Mouse (Mus musculus) heart, embryonic 15.5 days (tissue): ENCODE measurements at regions not wholly inside any gene's neighbourhood (a gene's known extent, or its start where the extent isn't known, plus 50 kb on each side); places are given as distances from the start of the nearest gene placed in this dataset.
A peak's percentile ranks its signal among the peaks of the same experiment; 100 is the strongest.

Experiments
- ATAC-seq: fragments of 200-750 bp; cut with Nextera tagmentation; replicated peaks from 2 replicates; pipeline ENCODE4 v1.8.0; 2017; ENCODE audit warnings: low read depth, moderate TSS enrichment; ENCODE audit not compliant: insufficient number of reproducible peaks, insufficient read depth, low FRiP score
- H3K27ac ChIP-seq: fragments of 300-500 bp; sonication (generic); 2 replicates; pipeline ENCODE4 v1.5.1; 2015; ENCODE audit warnings: mild to moderate bottlenecking, inconsistent platforms
- H3K27me3 ChIP-seq: fragments of 300-500 bp; sonication (generic); 2 replicates; pipeline ENCODE4 v1.6.1; 2015; ENCODE audit warnings: inconsistent platforms
- H3K36me3 ChIP-seq: fragments of 300-500 bp; sonication (generic); 2 replicates; pipeline ENCODE4 v1.6.1; 2015; ENCODE audit warnings: mild to moderate bottlenecking, inconsistent platforms
- H3K4me1 ChIP-seq: fragments of 300-500 bp; sonication (generic); replicated peaks from 2 replicates; pipeline ENCODE4 v1.6.1; 2015; ENCODE audit warnings: inconsistent platforms
- H3K4me2 ChIP-seq: fragments of 300-500 bp; sonication (generic); 2 replicates; pipeline ENCODE4 v1.6.1; 2015; ENCODE audit warnings: inconsistent platforms, mild to moderate bottlenecking, moderate library complexity
- H3K4me3 ChIP-seq: fragments of 300-500 bp; sonication (generic); 2 replicates; pipeline ENCODE4 v1.5.1; 2015; ENCODE audit warnings: mild to moderate bottlenecking, inconsistent platforms
- H3K9ac ChIP-seq: fragments of 300-500 bp; sonication (generic); 2 replicates; pipeline ENCODE4 v1.6.1; 2015; ENCODE audit warnings: mild to moderate bottlenecking, inconsistent platforms
- H3K9me3 ChIP-seq: fragments of 300-500 bp; sonication (generic); replicated peaks from 2 replicates; pipeline ENCODE4 v1.6.1; 2016; ENCODE audit warnings: inconsistent platforms
- WGBS: fragments of 180-500 bp; shearing (Covaris S2); methylation state at CpG from one replicate; pipeline ENCODE4 v1.1.7; 2015; ENCODE audit warnings: mixed read lengths; 5-methylcytosine and 5-hydroxymethylcytosine counted together

GRCm38 (mm10) chr10:9569277-9569676 lies 105.7 kb downstream of the Samd5 start:
- Histone ChIP-seq H3K4me1 (no peaks in the 10 kb centered on the region), H3K4me2 (no peak overlapping the region), H3K9ac (no peak overlapping the region), H3K36me3 (no peaks in the 10 kb centered on the region), H3K9me3 (no peaks in the 10 kb centered on the region), H3K27me3 (no peaks in the 10 kb centered on the region), H3K4me3 (no peak overlapping the region), H3K27ac (no peak overlapping the region)
- 72% methylated on average over 4 of the region's 4 CpGs for WGBS
- ATAC-seq, result no peak

- WGBS, result 59% methylated on average over 4 of the region's 4 CpGs
- ATAC-seq, result no peak
- H3K4me3 ChIP-seq, result no peak overlapping the region
- no peak overlapping the region for H3K27ac ChIP-seq
- no peak overlapping the region for H3K9ac ChIP-seq
- no peaks in the 10 kb centered on the region for H3K9me3 ChIP-seq
- no peaks in the 10 kb centered on the region for H3K4me1 ChIP-seq
- H3K4me2 ChIP-seq, result no peak overlapping the region
- no peaks in the 10 kb centered on the region for H3K27me3 ChIP-seq
- no peaks in the 10 kb centered on the region for H3K36me3 ChIP-seq
Observed at GRCm38 (mm10) chr10:9557517-9558065, 117.4 kb downstream of the Samd5 start.

- Histone ChIP-seq H3K4me1 (no peaks in the 10 kb centered on the region), H3K36me3 (no peaks in the 10 kb centered on the region), H3K4me2 (no peak overlapping the region), H3K27me3 (no peaks in the 10 kb centered on the region), H3K9me3 (no peaks in the 10 kb centered on the region), H3K4me3 (no peak overlapping the region), H3K27ac (no peak overlapping the region), H3K9ac (no peak overlapping the region)
- no peak for ATAC-seq
- 29% methylated on average over 1 of the region's 1 CpGs for WGBS
Observed at GRCm38 (mm10) chr10:9557092-9557491, 117.9 kb downstream of the Samd5 start.

GRCm38 (mm10) chr10:9553946-9554345 lies 121.1 kb downstream of the Samd5 start:
- H3K4me3 ChIP-seq, result no peak overlapping the region
- no peak for ATAC-seq

GRCm38 (mm10) chr10:9549913-9550709 lies 124.9 kb downstream of the Samd5 start:
- 34% methylated on average over 10 of the region's 10 CpGs for WGBS
- Histone ChIP-seq H3K9me3 (no peaks in the 10 kb centered on the region), H3K4me2 (peak overlapping the region; percentile 29), H3K27ac (peak overlapping the region; percentile 65), H3K4me3 (no peak overlapping the region), H3K4me1 (no peaks in the 10 kb centered on the region), H3K36me3 (no peaks in the 10 kb centered on the region), H3K9ac (no peak overlapping the region), H3K27me3 (no peaks in the 10 kb centered on the region)
- 0 out of 2 replicates have a peak, but pooled peaks have one; percentile 50 for ATAC-seq

More at GRCm38 (mm10) chr10:9553946-9554345, 121.1 kb downstream of the Samd5 start:
- Histone ChIP-seq H3K4me2 (no peak overlapping the region), H3K9ac (no peak overlapping the region), H3K9me3 (no peaks in the 10 kb centered on the region), H3K27me3 (no peaks in the 10 kb centered on the region), H3K27ac (no peak overlapping the region), H3K36me3 (no peaks in the 10 kb centered on the region), H3K4me1 (no peaks in the 10 kb centered on the region)
- 34% methylated on average over 3 of the region's 3 CpGs for WGBS

GRCm38 (mm10) chr10:9545807-9546206 lies 129.2 kb downstream of the Samd5 start:
- H3K4me2 ChIP-seq, result no peak overlapping the region
- H3K27ac ChIP-seq, result no peak overlapping the region
- no peak for ATAC-seq
- no peaks in the 10 kb centered on the region for H3K4me1 ChIP-seq
- H3K9ac ChIP-seq, result no peak overlapping the region
- no peak overlapping the region for H3K4me3 ChIP-seq
- 85% methylated on average over 6 of the region's 6 CpGs for WGBS
- no peaks in the 10 kb centered on the region for H3K9me3 ChIP-seq
- no peaks in the 10 kb centered on the region for H3K27me3 ChIP-seq
- no peaks in the 10 kb centered on the region for H3K36me3 ChIP-seq

- WGBS, result 51% methylated on average over 4 of the region's 4 CpGs
Observed at GRCm38 (mm10) chr10:9544041-9544786, 130.8 kb downstream of the Samd5 start.

GRCm38 (mm10) chr10:9541579-9541978 lies 133.4 kb downstream of the Samd5 start:
- H3K4me3 ChIP-seq, result no peak overlapping the region
- no peaks in the 10 kb centered on the region for H3K27me3 ChIP-seq
- no peak overlapping the region for H3K9ac ChIP-seq
- H3K4me2 ChIP-seq, result no peak overlapping the region
- no peaks in the 10 kb centered on the region for H3K4me1 ChIP-seq
- H3K9me3 ChIP-seq, result no peaks in the 10 kb centered on the region
- ATAC-seq, result no peak
- H3K36me3 ChIP-seq, result no peaks in the 10 kb centered on the region
- H3K27ac ChIP-seq, result no peak overlapping the region
- 65% methylated on average over 1 of the region's 1 CpGs for WGBS

More at GRCm38 (mm10) chr10:9544041-9544786, 130.8 kb downstream of the Samd5 start:
- Histone ChIP-seq H3K4me1 (no peaks in the 10 kb centered on the region), H3K4me3 (no peak overlapping the region), H3K27ac (no peak overlapping the region), H3K4me2 (no peak overlapping the region), H3K9ac (no peak overlapping the region), H3K9me3 (no peaks in the 10 kb centered on the region), H3K36me3 (no peaks in the 10 kb centered on the region), H3K27me3 (no peaks in the 10 kb centered on the region)
- no peak for ATAC-seq

- H3K4me2 ChIP-seq, result no peak overlapping the region
- H3K27ac ChIP-seq, result no peak overlapping the region
- peaks cover 3% of the 10 kb centered on the region; the same call in 1 of the 2 replicates for H3K4me1 ChIP-seq
- H3K27me3 ChIP-seq, result no peaks in the 10 kb centered on the region
- H3K9me3 ChIP-seq, result no peaks in the 10 kb centered on the region
- ATAC-seq, result no peak
- 80% methylated on average over 3 of the region's 3 CpGs for WGBS
- no peak overlapping the region for H3K4me3 ChIP-seq
- H3K36me3 ChIP-seq, result no peaks in the 10 kb centered on the region
- no peak overlapping the region for H3K9ac ChIP-seq
Observed at GRCm38 (mm10) chr10:9537686-9538085, 137.3 kb downstream of the Samd5 start.

- WGBS, result 56% methylated on average over 8 of the region's 8 CpGs
- Histone ChIP-seq H3K27me3 (no peaks in the 10 kb centered on the region), H3K36me3 (no peaks in the 10 kb centered on the region), H3K27ac (no peak overlapping the region), H3K4me1 (peaks cover 8% of the 10 kb centered on the region), H3K9me3 (no peaks in the 10 kb centered on the region), H3K4me2 (no peak overlapping the region), H3K4me3 (no peak overlapping the region), H3K9ac (no peak overlapping the region)
- no peak for ATAC-seq
Observed at GRCm38 (mm10) chr10:9534552-9534951, 140.5 kb downstream of the Samd5 start.

GRCm38 (mm10) chr10:9533283-9533682 lies 141.7 kb downstream of the Samd5 start:
- Histone ChIP-seq H3K4me3 (no peak overlapping the region), H3K9ac (no peak overlapping the region), H3K27me3 (no peaks in the 10 kb centered on the region), H3K36me3 (no peaks in the 10 kb centered on the region), H3K27ac (no peak overlapping the region), H3K4me2 (no peak overlapping the region), H3K4me1 (peaks cover 12% of the 10 kb centered on the region), H3K9me3 (no peaks in the 10 kb centered on the region)
- WGBS, result 65% methylated on average over 2 of the region's 2 CpGs
- ATAC-seq, result no peak
